Mouse (Mus musculus) left cerebral cortex, adult 2 months (tissue): ENCODE data around the gene Tvp23b. TPM values are rescaled to one million over a fixed set of nuclear protein-coding genes. Genes with fewer than 3 reads are reported as not detected.
A peak's percentile ranks its signal among the peaks of the same experiment; 100 is the strongest.

Source experiments
- DNase-seq, 2 experiments: peaks; one replicate each; pipeline ENCODE4 v3.0.0; 2021 to 2022; ENCODE audit warnings: low spot score in 2 of 2, mixed read lengths in 1 of 2; ENCODE audit errors: extremely low spot score in 1 of 2
- H3K27ac ChIP-seq: fragments of 200-600 bp; 2 replicates; pipeline ENCODE4 v1.8.1; 2022
- H3K4me3 ChIP-seq: fragments of 200-600 bp; 2 replicates; pipeline ENCODE4 v1.8.1; 2022
- CTCF ChIP-seq: fragments of 200-600 bp; IDR thresholded peaks from 2 replicates; pipeline ENCODE4 v1.8.1; 2022; ENCODE audit warnings: antibody characterized with exemption, mild to moderate bottlenecking, moderate library complexity
- intact Hi-C: fragments of 180-260 bp; cut with DNase I; formaldehyde crosslinking; loops from one replicate; pipeline ENCODE4 v1.15.1; 2025
- total RNA-seq, 2 experiments: library from RNA; stranded (reverse); gene quantifications; 2 replicates each; pipeline ENCODE4 v1.2.3; 2021

Tvp23b gene
- total RNA-seq, 2 experiments from 2014 or later = 29.2 to 31.4 TPM

- no peak overlapping the region for H3K4me3 ChIP-seq
- DNase-seq = no peak
- intact Hi-C loops = no loop called here
- TF ChIP-seq CTCF = no peak
- no peak overlapping the region for H3K27ac ChIP-seq
Measured at GRCm38 (mm10) chr11:62866685-62867084, 12.6 kb upstream of the Tvp23b start.

GRCm38 (mm10) chr11:62869201-62869600, 10.1 kb upstream of the Tvp23b start:
- no peak for TF ChIP-seq CTCF
- no peak overlapping the region for H3K27ac ChIP-seq
- intact Hi-C loops = no loop called here
- DNase-seq = no peak
- H3K4me3 ChIP-seq = no peak overlapping the region

- DNase-seq = no peak
- no peak for TF ChIP-seq CTCF
- H3K27ac ChIP-seq = no peak overlapping the region
- H3K4me3 ChIP-seq = no peak overlapping the region
- intact Hi-C loops = no loop called here
Measured at GRCm38 (mm10) chr11:62869715-62870371, 9.4 kb upstream of the Tvp23b start.

- Histone ChIP-seq H3K4me3 (no peak overlapping the region), H3K27ac (no peak overlapping the region)
- DNase-seq = no peak
- TF ChIP-seq CTCF = no peak
- intact Hi-C loops = no loop called here
Measured at GRCm38 (mm10) chr11:62873479-62873878, 5.8 kb upstream of the Tvp23b start.

GRCm38 (mm10) chr11:62875696-62876095, 3.6 kb upstream of the Tvp23b start:
- Histone ChIP-seq H3K27ac (no peak overlapping the region), H3K4me3 (no peak overlapping the region)
- intact Hi-C loops = no loop called here
- TF ChIP-seq CTCF = no peak
- no peak for DNase-seq

- DNase-seq = no peak
- Histone ChIP-seq H3K4me3 (no peak overlapping the region), H3K27ac (no peak overlapping the region)
- intact Hi-C loops = no loop called here
- no peak for TF ChIP-seq CTCF
Measured at GRCm38 (mm10) chr11:62876445-62876844, 2.8 kb upstream of the Tvp23b start.

GRCm38 (mm10) chr11:62877391-62877790, 1.9 kb upstream of the Tvp23b start:
- no peak overlapping the region for H3K4me3 ChIP-seq
- H3K27ac ChIP-seq = no peak overlapping the region
- DNase-seq = no peak
- intact Hi-C loops = no loop called here
- TF ChIP-seq CTCF = no peak

- H3K4me3 ChIP-seq = peak overlapping the region; percentile 73
- intact Hi-C loops = no loop called here
- no peak for TF ChIP-seq CTCF
- no peak for DNase-seq
- H3K27ac ChIP-seq = peak overlapping the region; percentile 76
Measured at GRCm38 (mm10) chr11:62878728-62879127, 527 bp upstream of the Tvp23b start.

- TF ChIP-seq CTCF = no peak
- no peak for DNase-seq
- Histone ChIP-seq H3K27ac (no peak overlapping the region), H3K4me3 (no peak overlapping the region)
- intact Hi-C loops = no loop called here
Measured at GRCm38 (mm10) chr11:62883407-62883806, 4.2 kb downstream of the Tvp23b start.

- DNase-seq = no peak
- intact Hi-C loops = no loop called here
- Histone ChIP-seq H3K4me3 (no peak overlapping the region), H3K27ac (no peak overlapping the region)
- no peak for TF ChIP-seq CTCF
Measured at GRCm38 (mm10) chr11:62885323-62885722, 6.1 kb downstream of the Tvp23b start.

GRCm38 (mm10) chr11:62890796-62891195, 11.5 kb downstream of the Tvp23b start:
- Histone ChIP-seq H3K4me3 (no peak overlapping the region), H3K27ac (no peak overlapping the region)
- intact Hi-C loops = no loop called here
- DNase-seq = no peak
- TF ChIP-seq CTCF = no peak

GRCm38 (mm10) chr11:62891763-62892162, 12.5 kb downstream of the Tvp23b start:
- no peak for TF ChIP-seq CTCF
- H3K27ac ChIP-seq = no peak overlapping the region
- intact Hi-C loops = no loop called here
- no peak for DNase-seq
- H3K4me3 ChIP-seq = no peak overlapping the region

- Histone ChIP-seq H3K4me3 (no peak overlapping the region), H3K27ac (no peak overlapping the region)
- peak; percentile 91 for TF ChIP-seq CTCF
- peak; percentile 55 to 63 for DNase-seq
- intact Hi-C loops = loop anchor here (1.0 to 2.0 kb wide), 2 partner anchors 233 to 271 kb away; no protein-coding TSS in a partner anchor
Measured at GRCm38 (mm10) chr11:62901699-62902323, 22.6 kb downstream of the Tvp23b start.
